Mouse (Mus musculus) WW6 (cell line): Measurements from ENCODE around the gene Cep57l1.
"Not testable (repeated sequence)": the region's sequence is repeated elsewhere in the genome, so short reads cannot be mapped to it uniquely, and the experiment has no call there.

ENCODE experiments used
- DNase-seq: peaks from one replicate; pipeline ENCODE4 v3.0.0-alpha.2; 2013; ENCODE audit warnings: low read depth, low spot score

Gene Cep57l1

DNA sequence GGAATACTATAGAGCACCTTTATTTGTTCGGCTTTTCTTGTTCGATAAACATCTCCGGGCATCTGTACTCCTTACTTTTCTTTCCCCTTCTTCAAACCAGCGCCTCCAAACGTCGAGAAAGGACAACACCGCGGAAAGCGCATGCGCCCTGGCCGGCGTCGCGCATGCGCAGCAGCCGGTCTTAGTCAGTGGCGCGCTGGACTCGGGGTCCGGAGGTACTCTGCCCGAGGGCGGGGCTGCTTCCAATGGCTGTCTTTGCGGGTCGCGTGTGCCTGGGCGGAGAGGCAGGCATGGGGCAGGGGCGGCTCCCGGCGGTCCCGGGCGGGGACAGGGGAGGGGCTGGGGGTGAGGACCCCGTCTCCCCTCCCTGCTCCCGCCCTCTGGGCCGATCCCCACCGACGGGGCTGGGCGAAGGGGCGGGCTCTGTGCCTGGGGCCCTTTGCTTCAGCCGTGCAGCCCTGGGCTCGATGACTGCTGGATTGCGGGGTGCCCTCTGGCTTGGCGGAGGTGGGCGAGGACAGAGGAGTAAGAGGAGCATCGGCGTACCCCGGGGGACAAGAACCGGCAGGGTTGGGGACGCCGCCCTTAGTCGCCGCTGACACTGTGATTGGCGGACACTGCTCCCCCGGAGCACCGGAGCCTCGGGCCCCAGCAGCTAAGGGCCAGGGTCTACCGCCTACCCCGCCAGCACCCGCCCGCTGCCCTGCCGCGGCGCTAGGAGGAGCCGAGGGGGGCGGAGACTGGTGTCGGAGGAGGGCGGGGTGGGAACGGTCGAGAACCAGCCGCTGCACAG is at the start of gene Cep57l1, which contains the start of gene Sesn1:
Gene Cep57l1, minus strand, starts transcription at position 101 of the 793 bp plus-strand sequence.
Gene Sesn1, plus strand, starts transcription at position 165 of the 793 bp plus-strand sequence.
- DNase-seq = peak; percentile 86

DNA sequence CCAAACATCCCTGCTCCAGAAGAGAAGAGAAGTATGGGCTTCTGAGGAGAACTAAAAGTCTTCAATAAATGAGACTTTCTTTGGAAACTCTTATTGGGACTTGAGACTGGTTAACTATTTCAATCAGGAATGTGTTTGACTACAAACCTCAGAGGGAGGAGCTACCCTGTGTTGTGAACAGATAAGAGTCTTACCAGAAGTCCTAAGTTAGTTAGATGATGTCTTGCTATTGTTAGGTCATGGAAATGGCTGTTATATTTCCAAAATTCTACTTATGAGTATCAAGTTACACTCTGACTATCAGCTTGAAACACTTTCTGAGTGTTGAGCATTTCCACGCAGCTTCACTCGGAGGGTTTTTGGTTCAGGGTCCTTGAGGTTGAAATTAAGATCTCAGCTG is 39.0 kb upstream of the Cep57l1 start:
- no peak for DNase-seq

DNA sequence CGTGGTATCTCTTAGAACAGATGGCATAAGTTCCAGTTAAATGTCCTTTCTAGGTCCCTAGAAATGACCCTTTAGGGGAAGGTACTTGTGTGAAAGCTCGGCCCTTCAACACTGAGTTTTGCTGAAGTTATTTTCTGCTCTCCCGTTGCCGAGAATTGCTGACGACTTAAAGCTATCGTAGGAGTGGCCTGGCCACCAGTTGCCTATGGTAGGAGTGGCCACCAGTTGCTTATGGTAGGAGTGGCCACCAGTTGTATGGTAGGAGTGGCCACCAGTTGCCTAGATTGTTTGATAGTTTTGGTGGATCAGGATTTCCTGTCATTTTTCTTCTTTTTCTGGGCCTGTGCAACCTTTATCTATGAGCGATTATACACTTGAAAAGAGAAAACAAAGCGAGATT is 38.1 kb upstream of the Cep57l1 start:
- no peak for DNase-seq

DNA sequence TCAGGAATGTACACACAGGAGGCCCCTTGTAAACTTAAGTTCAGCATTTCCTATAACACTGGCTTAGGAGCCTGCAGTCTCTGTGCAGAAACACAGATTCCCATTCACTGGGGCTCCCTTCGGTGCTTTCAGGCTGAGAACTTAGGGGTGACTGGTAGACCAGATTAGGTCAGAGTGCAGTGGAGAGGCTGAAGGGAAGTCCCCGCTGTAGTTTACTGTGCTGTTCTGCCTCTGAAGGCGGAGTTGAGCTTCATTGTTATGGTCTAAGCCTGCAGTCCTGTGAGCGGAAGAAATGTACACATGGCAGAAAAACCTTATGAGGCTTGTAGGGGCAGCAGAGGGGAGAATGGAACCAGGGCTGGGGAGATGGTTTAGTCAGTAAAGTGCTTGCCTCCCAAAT is 29.2 kb upstream of the Cep57l1 start:
- DNase-seq = no peak

DNA sequence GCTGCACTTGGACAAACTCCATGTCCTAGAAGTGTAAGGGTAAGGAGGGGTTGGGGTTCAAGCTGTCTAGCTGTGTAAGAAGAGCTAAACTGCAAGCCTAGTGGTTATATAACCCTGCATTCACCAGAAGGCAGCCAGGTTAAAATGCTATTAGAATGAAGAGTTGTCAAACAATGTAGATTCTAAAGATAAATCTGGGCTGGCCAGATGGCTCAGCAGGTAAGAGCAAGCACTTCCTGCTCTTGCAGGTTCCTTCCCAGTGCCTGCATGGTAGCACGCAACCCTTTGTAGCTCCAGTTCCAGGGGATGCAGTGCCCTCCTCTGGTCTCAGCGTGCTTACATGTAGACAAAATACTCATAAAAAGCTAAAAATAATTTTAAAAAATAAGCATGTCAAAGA is 24.5 kb upstream of the Cep57l1 start:
- no peak for DNase-seq

DNA sequence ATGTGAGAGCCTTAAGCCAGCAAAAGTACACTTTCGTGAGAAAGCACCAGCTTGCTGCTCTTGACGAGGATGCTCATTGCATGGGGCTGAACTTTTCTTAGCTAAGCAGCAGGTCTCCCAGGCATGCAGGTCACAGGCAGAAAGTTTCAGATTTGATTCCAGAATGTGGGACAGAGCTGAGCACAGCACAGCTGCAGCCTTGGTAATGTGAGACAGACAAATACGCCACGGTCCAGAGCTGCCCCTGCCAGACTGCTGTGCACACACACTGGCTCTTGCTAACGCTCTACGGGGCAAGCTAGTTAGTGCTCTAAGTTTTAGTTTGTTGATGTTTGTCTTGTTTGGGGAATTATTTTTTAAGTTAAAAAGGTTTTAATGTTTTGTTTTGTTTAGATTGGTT is 22.5 kb upstream of the Cep57l1 start:
- no peak for DNase-seq

DNA sequence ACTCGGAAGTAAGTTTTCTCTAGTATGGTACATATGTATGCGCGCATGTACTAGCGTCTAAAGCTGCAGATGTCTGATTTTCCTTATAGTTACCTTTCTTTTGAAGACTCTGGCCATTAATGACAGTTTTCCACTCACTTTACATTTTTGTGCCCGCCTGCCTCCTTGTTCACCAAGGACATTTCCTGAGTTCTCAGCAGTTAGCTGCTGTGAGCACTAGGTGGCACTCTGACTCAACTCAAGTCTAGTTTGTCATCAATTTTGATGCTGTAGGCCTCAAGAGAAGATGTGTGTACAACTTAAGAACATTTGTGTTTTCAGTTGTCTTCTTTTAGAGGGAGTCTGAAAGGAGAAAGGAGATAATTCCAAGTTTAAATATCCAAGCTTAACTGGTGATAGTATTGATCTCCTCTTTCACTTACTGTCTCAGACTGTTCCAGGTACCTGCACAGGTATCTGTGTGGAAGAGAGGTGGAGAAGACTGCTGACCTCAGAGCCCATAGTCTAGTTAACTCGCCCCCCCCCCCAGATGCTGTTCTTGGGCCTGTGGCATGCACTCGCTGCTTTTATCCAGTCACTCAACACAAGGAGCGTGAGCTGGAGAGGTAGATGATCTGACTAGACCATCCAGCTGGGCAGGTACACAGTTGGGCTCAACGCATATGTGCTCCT is 21.3 kb upstream of the Cep57l1 start:
- DNase-seq = no peak

DNA sequence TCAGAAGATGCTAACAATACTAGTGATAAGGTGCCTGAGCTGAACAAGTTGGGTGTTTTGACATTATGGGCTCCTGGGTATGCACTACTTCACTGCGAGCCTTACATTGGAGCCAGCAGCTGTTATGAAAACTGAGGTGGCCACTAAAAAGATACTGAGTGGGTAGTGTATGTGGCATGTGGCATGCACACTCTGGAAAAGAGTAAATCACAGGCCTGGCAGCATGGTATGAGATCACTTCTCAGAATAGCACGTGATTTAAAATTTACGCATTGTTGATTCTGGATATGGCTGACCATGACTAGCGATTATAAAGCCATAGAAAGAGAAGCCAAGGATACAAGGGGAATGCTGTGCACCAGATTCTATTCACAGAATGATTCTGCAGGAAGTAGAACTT is 20.8 kb upstream of the Cep57l1 start:
- DNase-seq = no peak

DNA sequence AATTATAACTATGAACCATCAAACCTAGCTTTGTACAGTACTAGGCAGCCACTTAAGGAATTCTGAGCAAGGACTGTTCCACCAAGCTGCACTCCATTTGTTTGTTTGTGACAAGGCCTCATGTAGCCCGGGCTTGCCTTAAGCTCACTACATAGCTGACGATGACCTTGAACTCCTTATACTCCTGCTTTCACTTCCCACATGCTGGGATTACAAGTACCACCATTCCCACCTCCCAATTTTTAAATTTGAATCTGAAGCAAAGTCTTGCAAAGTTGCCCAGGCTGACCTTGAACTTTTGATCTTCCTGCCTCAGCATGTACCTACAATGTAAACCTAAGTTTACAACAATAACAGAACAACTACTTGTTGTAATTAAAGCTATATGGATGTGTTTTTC is 20.3 kb upstream of the Cep57l1 start:
- DNase-seq = peak; percentile 60

DNA sequence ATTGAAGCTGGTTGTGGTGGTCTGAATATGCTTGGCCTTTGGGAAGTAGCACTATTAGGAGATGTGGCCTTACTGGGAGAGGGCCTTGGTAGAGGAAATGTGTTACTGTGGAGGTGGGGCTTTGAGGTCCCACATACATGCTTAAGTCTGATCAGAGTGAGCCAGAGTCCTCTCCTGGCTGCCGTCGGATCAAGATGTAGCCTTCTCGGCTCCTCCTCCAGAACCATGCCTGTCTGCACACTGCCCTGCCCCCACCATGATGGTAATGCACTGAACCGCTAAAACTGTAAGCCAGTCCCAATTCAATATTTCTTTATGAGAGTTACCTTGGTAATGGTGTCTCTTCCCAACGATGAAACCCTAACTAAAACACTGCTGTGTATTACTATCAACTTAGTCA is 19.5 kb upstream of the Cep57l1 start:
- DNase-seq = no peak

DNA sequence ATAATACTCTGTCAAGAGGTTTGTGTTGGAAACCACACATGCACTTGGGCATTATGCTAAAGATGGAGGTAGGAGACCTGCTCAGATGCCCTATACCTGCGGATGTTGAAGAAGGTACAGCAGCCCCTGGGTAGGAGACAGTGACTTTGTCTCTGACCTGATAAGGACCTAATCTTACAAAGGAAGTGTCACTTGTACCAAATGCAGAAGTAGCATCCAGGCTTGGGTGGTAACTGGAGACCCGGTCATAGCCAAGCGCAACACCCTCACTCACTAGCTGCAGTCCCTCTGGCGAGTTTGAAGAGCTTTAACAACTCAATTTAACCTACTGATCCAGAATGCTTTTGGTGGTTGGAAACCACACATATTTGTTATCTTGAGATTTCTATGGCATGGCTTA is 18.1 kb upstream of the Cep57l1 start:
- no peak for DNase-seq

DNA sequence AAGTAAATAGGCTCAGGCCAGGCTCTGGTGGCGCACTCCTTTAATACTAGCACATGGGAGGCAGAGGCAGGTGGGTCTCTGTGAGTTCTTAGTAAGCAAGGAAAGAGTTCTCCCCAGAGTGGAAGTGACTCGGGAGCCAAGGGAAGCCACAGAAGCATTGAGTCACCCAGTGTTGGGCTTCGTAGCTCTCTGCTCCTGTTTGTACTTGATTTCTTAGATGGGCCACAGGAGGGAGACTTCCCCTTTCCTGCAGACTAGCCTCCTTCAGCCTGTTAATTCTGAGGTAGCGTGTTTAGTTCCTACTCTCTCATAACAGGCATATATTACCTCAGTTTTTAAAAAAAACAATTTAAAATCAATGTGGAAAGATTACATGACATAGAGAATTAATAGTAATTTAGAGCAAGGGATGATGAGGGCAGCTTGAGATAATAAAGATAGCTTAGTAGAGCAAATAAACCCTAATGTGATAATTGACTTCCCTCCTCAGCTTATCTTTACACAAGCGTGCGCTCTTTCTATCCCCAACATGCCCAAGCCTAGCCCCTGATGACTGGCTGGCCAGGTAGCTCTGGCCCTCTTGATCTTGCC is 16.9 kb upstream of the Cep57l1 start:
- DNase-seq = no peak

DNA sequence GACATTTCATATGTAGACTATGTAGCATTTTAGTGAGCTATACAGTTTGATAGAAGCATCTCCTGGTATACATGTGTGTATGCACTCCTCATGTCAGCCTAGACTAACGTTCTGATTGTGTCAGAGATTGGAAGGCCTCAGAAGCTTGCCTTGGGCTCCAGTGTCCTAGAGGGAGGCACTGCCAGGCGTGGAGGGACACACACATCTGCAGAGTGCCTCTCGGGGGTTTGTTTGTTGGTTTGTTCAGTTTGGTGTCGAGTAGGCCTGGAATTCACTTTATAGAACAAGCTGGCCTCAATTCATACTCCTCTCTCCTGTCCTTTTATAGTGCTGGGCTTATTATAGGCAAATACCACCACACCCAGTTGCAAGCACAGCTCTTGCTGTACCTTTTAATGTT is 16.3 kb upstream of the Cep57l1 start:
- no peak for DNase-seq

DNA sequence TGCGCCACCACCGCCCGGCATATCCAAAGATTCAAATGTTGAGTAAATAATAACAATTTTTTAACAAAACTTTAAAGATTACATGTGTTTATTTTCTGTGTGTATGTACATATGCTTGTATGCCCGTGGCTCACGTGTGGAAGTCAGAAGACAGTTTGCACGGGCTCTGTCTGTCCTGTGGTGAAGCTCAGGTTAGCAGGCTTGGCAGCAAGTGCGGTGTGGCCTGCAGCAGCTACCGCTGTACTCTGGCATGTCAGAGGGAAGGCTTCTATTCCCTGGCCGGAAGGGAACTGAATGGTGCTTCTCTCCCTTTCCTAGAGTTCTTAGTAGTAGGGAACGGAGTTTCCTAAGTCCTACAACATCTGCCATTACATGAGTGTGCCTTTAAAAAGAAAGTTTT is 15.4 kb upstream of the Cep57l1 start:
- no peak for DNase-seq

DNA sequence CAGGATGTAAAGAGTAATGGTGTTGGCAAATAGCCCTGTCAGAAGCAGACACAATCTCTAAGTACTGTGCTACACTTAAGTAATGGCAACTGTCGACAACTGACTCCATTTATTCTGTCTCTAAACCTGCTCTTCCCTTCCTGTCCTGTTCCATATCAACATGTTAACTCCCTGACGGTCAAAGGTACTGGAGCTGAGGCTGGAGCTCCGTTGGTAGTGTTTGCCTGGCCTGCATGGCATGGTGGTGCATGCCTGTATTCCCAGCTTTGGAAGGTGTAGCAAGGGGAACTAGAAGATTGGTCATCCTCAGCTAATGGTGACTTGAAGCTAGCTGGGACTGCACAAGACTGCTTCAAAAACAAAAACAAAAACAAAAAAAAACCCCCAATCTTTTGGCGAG is 14.2 kb upstream of the Cep57l1 start:
- no peak for DNase-seq

DNA sequence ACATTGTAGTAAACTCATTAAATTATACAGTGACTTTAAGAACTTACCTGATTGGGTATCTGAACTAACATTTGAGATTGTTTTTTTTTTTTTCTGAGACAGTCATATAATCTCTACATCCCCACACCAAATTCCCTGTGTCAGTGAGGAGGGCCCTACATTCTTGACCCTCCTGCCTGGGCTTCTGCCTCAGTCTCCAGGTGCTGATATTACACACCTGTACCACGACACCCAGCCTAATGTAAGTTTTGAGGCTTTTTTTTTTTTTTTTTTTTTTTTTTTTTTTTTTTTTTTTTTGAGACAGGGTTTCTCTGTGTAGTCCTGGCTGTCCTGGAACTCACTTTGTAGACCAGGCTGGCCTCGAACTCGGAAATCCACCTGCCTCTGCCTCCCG is 13.6 kb upstream of the Cep57l1 start:
- DNase-seq = not testable (repeated sequence)

DNA sequence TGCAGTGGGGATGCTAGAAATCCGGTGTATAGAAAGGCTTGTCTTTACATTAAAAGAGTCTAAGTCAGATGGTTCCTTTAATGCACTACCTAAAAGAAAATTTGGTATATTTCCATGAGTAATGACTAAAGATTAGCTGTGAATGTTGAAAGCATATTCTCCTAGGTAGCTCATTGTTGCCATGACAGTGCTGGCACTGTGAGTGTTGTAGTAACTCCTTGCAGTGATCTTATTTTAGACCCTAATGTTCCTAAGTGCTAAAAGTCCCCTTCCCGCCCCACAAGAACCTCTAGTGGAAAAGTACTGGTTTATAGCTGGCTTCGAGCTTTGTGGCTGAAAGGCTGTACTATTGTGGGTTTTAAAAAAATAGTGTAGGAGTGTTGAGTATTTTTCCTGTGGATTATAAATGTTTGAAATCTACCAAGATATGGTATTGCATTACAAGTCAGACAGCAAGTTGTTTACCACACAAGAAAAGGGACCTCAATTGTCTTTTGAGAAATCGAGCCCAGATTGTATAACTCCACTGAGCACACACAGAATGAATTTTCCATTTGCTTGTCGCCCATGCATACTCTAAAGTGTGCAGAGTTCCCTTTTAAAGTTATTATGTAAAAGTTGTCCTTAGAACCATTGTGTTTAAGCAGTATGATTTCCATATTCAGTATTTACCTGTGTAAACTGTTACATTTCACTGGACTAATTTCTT is 13.1 kb upstream of the Cep57l1 start:
- no peak for DNase-seq

DNA sequence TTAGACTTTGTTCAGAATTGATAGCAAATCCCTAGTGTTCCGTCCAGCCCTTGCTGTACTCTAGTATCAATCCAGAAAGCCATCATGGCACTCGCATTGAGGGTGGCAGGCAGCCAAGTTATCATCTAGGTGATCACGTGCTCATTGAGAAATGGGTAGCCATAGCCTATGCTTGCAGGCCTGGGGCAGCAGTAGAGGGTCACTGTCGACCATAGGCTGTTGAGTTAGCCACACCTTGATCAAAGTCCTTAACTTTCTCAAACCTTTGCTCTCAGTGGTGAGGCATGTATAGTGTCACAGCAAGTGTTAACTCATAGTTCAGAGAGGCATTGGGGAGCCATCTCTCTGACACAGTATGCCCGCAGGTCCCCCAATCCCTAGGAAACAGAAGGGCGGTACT is 11.5 kb upstream of the Cep57l1 start:
- DNase-seq = no peak

DNA sequence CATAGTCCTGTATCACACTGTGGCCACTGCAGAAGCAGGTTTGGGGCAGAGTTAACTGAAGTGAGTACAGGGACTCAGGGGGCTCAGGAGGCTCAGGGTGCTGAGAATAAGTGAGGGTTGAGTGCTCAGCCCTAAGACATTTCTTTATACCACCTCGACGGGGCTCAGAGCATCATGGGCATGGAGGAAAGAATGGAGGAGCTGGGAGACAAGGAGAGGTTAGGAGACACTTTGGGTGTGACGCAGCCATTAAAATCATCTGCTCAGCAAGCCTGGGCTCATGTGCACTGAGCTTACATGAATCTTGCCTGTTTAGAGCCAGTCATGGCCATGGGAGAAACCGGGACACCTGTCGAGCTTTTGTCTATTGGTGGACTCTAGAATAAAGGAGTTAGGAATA is 10.7 kb upstream of the Cep57l1 start:
- no peak for DNase-seq

DNA sequence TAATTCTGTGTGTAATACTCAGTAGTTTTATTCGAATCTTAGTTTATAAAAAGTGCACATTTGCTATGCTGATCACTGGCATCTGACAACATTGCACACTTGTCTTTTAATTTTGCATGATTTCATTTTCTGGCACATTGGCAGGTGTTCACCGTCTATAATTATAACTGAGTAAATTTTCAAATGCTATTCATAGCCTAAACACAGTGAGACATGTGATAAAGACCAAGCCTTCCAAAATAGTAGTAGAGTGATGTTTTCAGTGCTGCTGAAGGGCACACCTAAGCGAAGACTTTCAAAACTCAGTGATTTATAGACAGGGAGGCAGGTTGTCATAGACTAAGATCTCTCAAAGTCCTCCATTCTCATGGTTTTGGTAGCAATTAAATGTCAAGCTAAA is 9.6 kb upstream of the Cep57l1 start:
- DNase-seq = no peak

DNA sequence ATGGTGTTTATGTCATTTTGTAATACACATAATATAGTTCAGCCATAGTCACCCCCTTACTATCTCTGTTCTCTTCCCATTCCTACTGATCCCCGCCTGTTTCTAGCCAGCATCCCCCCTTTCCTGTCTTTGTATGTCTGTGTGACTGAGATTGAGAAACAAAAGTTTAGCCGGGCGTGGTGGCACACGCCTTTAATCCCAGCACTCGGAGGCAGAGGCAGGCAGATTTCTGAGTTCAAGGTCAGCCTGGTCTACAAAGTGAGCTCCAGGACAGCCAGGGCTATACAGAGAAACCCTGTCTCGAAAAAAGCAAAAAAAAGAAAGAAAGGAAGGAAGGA is 9.0 kb upstream of the Cep57l1 start:
- not testable (repeated sequence) for DNase-seq

DNA sequence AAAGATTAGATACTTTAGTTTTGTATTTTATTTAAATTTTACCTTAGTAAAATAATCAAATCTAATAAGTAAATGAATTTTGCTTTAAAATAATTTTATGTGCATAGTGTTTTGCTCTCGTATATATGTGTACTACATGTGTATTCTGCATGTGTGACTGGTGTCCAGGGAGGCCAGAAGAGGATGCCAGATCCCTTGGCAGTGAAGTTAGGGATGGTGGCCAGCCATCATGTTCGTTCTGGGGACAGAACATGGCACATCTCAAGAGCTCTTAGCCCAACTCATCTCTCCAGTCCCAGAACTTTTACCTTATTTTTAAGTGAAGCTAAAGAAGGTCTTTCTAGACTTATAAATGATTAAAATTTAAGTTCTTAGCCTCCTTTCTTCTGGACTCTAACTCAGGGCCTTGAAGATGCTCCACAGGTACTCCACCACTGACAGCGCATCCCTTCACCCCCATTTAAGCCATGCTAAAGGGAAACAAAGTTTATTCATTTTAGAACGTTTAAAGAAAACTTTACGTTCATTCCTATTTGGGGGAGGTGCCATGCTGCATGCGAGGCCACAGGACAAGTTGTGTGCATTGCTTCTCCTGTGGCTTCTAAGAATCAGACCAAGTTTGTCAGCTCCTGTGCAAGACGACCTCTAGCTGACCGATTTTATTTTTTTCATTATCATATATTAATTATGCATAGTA is 8.5 kb upstream of the Cep57l1 start:
- DNase-seq = no peak
